Mouse (Mus musculus): ENCODE measurements around the gene Prmt3.

DNA sequence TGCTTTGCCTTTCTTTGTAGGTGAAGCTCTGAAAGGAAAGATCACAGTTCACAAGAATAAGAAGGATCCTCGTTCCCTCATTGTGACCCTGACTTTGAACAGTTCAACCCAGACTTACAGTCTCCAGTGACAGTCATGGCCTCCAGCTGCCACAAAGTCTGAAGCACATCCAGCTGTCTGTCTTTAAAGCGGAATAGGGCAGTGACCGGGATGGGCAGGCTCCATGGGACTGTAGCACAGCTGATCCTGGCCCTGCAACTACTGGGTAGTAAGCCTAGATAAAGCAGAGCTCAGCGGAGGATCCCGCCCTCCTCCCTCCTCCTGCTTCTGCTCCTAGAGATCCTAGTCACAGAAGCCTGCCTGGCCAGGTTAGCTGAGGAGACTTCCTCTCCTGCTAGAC lies 79.2 kb downstream of the Prmt3 start:
- TF ChIP-seq EP300 (IDR thresholded peaks at IDR 0.05; ENCODE audit: low read depth) (no peak), CTCF (IDR thresholded peaks at IDR 0.05; ENCODE audit: low read depth) (no peak)
